ENCODE assay signal across 11 mouse cellular contexts in the genomic region with DNA sequence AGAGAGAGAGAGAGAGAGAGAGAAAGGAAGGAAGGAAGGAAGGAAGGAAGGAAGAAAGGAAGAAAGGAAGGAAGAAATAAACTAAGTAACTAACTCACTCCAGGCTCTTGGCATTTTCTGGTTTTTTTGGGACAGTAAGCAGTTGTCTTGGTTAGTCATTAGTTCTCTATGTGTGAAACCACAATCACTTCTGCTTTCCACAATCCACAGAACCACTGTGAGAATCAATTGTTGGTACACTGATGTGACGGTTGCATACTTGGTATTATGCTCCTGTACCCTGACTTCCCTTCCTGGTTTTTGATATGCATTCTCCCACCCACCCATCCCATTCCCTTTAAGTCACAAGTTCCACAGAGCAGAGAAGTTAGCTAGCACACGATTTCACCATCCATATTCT. TPM values are rescaled to one million over a fixed set of nuclear protein-coding genes. Genes with fewer than 3 reads are reported as not detected.
DNase-seq lines count a peak whose midpoint lies in the region; ATAC-seq and TF ChIP-seq lines count a peak whose summit lies in the region.
"Had no signal": no experiment of that assay in that cellular context is flagged by ENCODE, and none has a peak within 500 bp of the region (broad histone marks: within the 10 kb centered on the region; RNA-seq: fewer than 3 reads in every experiment).

No protein-coding gene starts in this region.

- no peak for TF ChIP-seq POLR2A in myocyte (IDR thresholded peaks at IDR 0.05; ENCODE audit: insufficient read length, low read depth)

- peaks cover 40% of the 10 kb centered on the region for H3K36me3 ChIP-seq in heart, embryonic 13.5 days
- H3K36me3 ChIP-seq in heart, embryonic 11.5 days (ENCODE audit: control insufficient read depth, insufficient read depth, low read length) = peaks cover 24% of the 10 kb centered on the region
- H3K36me3 ChIP-seq in midbrain, embryonic 13.5 days = peaks cover 40% of the 10 kb centered on the region
- peaks cover 18% of the 10 kb centered on the region for H3K36me3 ChIP-seq in midbrain, embryonic 11.5 days (ENCODE audit: control insufficient read depth, insufficient read depth, low read length)
- peaks cover 35% of the 10 kb centered on the region for H3K36me3 ChIP-seq in intestine, embryonic 15.5 days
- H3K36me3 ChIP-seq in myocyte (ENCODE audit: control insufficient read depth, insufficient read depth) = peaks cover 13% of the 10 kb centered on the region

- H3K4me1 ChIP-seq in heart, embryonic 13.5 days = peaks cover 22% of the 10 kb centered on the region
- peaks cover 13% of the 10 kb centered on the region for H3K4me1 ChIP-seq in heart, embryonic 11.5 days (ENCODE audit: control insufficient read depth, insufficient read depth, low read length)
- peaks cover 28% of the 10 kb centered on the region for H3K4me1 ChIP-seq in midbrain, embryonic 13.5 days (replicated peaks)
- peaks cover 16% of the 10 kb centered on the region for H3K4me1 ChIP-seq in midbrain, embryonic 11.5 days (ENCODE audit: control insufficient read depth, insufficient read depth, low read length)
- peaks cover 5% of the 10 kb centered on the region; the same call in 1 of the 2 replicates for H3K4me1 ChIP-seq in intestine, embryonic 15.5 days (replicated peaks)

- peak overlapping the region; percentile 80 for H3K4me2 ChIP-seq in heart, embryonic 13.5 days
- no peak overlapping the region for H3K4me2 ChIP-seq in heart, embryonic 11.5 days
- H3K4me2 ChIP-seq in midbrain, embryonic 13.5 days (replicated peaks) = no peak overlapping the region
- no peak overlapping the region for H3K4me2 ChIP-seq in midbrain, embryonic 11.5 days
- peak overlapping the region; percentile 69; the same call in 1 of the 2 replicates for H3K4me2 ChIP-seq in intestine, embryonic 15.5 days (replicated peaks)
- peak overlapping the region; percentile 77 for H3K4me2 ChIP-seq in myocyte (ENCODE audit: low read depth)

- peaks cover 27% of the 10 kb centered on the region for H3K79me2 ChIP-seq in myocyte (ENCODE audit: control insufficient read depth, insufficient read depth)

- H3K4me3 ChIP-seq in heart, embryonic 13.5 days = no peak overlapping the region
- H3K4me3 ChIP-seq in heart, embryonic 11.5 days (ENCODE audit: low read depth, low read length) = no peak overlapping the region
- H3K4me3 ChIP-seq in midbrain, embryonic 13.5 days (replicated peaks) = peak overlapping the region; percentile 90
- no peak overlapping the region for H3K4me3 ChIP-seq in midbrain, embryonic 11.5 days (ENCODE audit: low read depth, low read length)
- H3K4me3 ChIP-seq in intestine, embryonic 15.5 days (replicated peaks) = no peak overlapping the region
- peak overlapping the region; percentile 81 for H3K4me3 ChIP-seq in myocyte

- H3K9ac ChIP-seq in heart, embryonic 13.5 days = no peak overlapping the region
- no peak overlapping the region for H3K9ac ChIP-seq in heart, embryonic 11.5 days (ENCODE audit: low read depth, low read length)
- H3K9ac ChIP-seq in midbrain, embryonic 13.5 days (replicated peaks) = no peak overlapping the region
- H3K9ac ChIP-seq in midbrain, embryonic 11.5 days (ENCODE audit: low read length) = no peak overlapping the region
- H3K9ac ChIP-seq in intestine, embryonic 15.5 days = no peak overlapping the region

- H3K27ac ChIP-seq in heart, embryonic 13.5 days (replicated peaks) = no peak overlapping the region
- no peak overlapping the region for H3K27ac ChIP-seq in heart, embryonic 11.5 days (ENCODE audit: low read depth, low read length)
- no peak overlapping the region for H3K27ac ChIP-seq in midbrain, embryonic 13.5 days
- no peak overlapping the region for H3K27ac ChIP-seq in midbrain, embryonic 11.5 days (ENCODE audit: low read depth, low read length)
- no peak overlapping the region for H3K27ac ChIP-seq in intestine, embryonic 15.5 days

- no peak overlapping the region for H3ac ChIP-seq in myocyte (ENCODE audit: control insufficient read depth, insufficient read length)

- 71% methylated on average over 2 of the region's 2 CpGs for WGBS in heart, embryonic 13.5 days
- WGBS in heart, embryonic 11.5 days (ENCODE audit: insufficient replicate concordance) = 78% methylated on average over 2 of the region's 2 CpGs
- WGBS in midbrain, embryonic 13.5 days = 79% methylated on average over 2 of the region's 2 CpGs
- WGBS in midbrain, embryonic 11.5 days = 80% methylated on average over 2 of the region's 2 CpGs
- WGBS in intestine, embryonic 15.5 days = 79% methylated on average over 2 of the region's 2 CpGs

- DNase-seq in midbrain, embryonic 11.5 days (ENCODE audit: low spot score, missing footprints) = no peak
- no peak for DNase-seq in gastrocnemius, postnatal 4 days (ENCODE audit: low spot score in 2 of 2)
- no peak for DNase-seq in right cerebral cortex, adult 2 months (ENCODE audit: low spot score in 2 of 2)
- DNase-seq: cerebellum, postnatal 36 days had no signal

- H3K9me3 ChIP-seq in heart, embryonic 13.5 days = no peaks in the 10 kb centered on the region
- no peaks in the 10 kb centered on the region for H3K9me3 ChIP-seq in heart, embryonic 11.5 days (replicated peaks; ENCODE audit: control insufficient read depth, low read length)
- H3K9me3 ChIP-seq in midbrain, embryonic 13.5 days = no peaks in the 10 kb centered on the region
- H3K9me3 ChIP-seq in midbrain, embryonic 11.5 days (ENCODE audit: control insufficient read depth, low read length) = no peaks in the 10 kb centered on the region
- H3K9me3 ChIP-seq in intestine, embryonic 15.5 days = no peaks in the 10 kb centered on the region

- no peak for ATAC-seq in heart, embryonic 13.5 days (ENCODE audit: extremely low read depth, insufficient number of reproducible peaks, low FRiP score, low TSS enrichment)
- no peak for ATAC-seq in heart, embryonic 11.5 days (replicated peaks; ENCODE audit: insufficient number of reproducible peaks, low FRiP score, low TSS enrichment)
- no peak for ATAC-seq in midbrain, embryonic 13.5 days
- ATAC-seq in midbrain, embryonic 11.5 days (ENCODE audit: low FRiP score) = no peak
- ATAC-seq in intestine, embryonic 15.5 days = no peak
- ATAC-seq: CD4-positive, CD25-positive, alpha-beta regulatory T cell, adult 4 months had no signal

- no peaks in the 10 kb centered on the region for H3K27me3 ChIP-seq in heart, embryonic 13.5 days (replicated peaks)
- no peaks in the 10 kb centered on the region for H3K27me3 ChIP-seq in heart, embryonic 11.5 days (ENCODE audit: control insufficient read depth, insufficient read depth, low read length)
- H3K27me3 ChIP-seq in midbrain, embryonic 13.5 days = no peaks in the 10 kb centered on the region
- H3K27me3 ChIP-seq in midbrain, embryonic 11.5 days (ENCODE audit: control insufficient read depth, insufficient read depth, low read length) = no peaks in the 10 kb centered on the region
- H3K27me3 ChIP-seq in intestine, embryonic 15.5 days (replicated peaks) = no peaks in the 10 kb centered on the region
- no peaks in the 10 kb centered on the region for H3K27me3 ChIP-seq in myocyte (ENCODE audit: control insufficient read depth, insufficient read depth, insufficient read length)

RNA-seq across cellular contexts. Expression of a gene that starts 1.8 kb away (rescaled TPM):
- polyA plus RNA-seq in heart, embryonic 13.5 days (2015; fragmentation: Nextera tagmentation; extraction: Ambion mirVana) = 14.3 and 14.4 TPM in 2 replicates
- 12.1 and 15.2 TPM in 2 replicates for polyA plus RNA-seq in heart, embryonic 11.5 days (2014; fragmentation: Nextera tagmentation; extraction: Ambion mirVana)
- 22.8 and 24.7 TPM in 2 replicates for polyA plus RNA-seq in midbrain, embryonic 13.5 days (2015; fragmentation: Nextera tagmentation; extraction: Ambion mirVana)
- polyA plus RNA-seq in midbrain, embryonic 11.5 days (2014; fragmentation: Nextera tagmentation; extraction: Ambion mirVana) = 18.7 and 22.0 TPM in 2 replicates
- polyA plus RNA-seq in intestine, embryonic 15.5 days (2015; fragmentation: Nextera tagmentation; extraction: Ambion mirVana) = 20.8 and 21.6 TPM in 2 replicates
- polyA plus RNA-seq in myocyte (2012; fragmentation: generic; extraction: Trizol) = 19.3 TPM
- total RNA-seq in gastrocnemius, postnatal 4 days (2021) = 10 to 100 TPM; 19.4 to 22.5 TPM

RNA-seq across cellular contexts. Expression of a gene that starts 1.8 kb away (rescaled TPM):
- polyA plus RNA-seq in heart, embryonic 13.5 days (2015; fragmentation: Nextera tagmentation; extraction: Ambion mirVana) = 15.3 and 17.7 TPM in 2 replicates
- polyA plus RNA-seq in heart, embryonic 11.5 days (2014; fragmentation: Nextera tagmentation; extraction: Ambion mirVana) = 18.9 and 19.2 TPM in 2 replicates
- 30.9 and 34.1 TPM in 2 replicates for polyA plus RNA-seq in midbrain, embryonic 13.5 days (2015; fragmentation: Nextera tagmentation; extraction: Ambion mirVana)
- polyA plus RNA-seq in midbrain, embryonic 11.5 days (2014; fragmentation: Nextera tagmentation; extraction: Ambion mirVana) = 28.2 and 31.4 TPM in 2 replicates
- 21.5 and 24.5 TPM in 2 replicates for polyA plus RNA-seq in intestine, embryonic 15.5 days (2015; fragmentation: Nextera tagmentation; extraction: Ambion mirVana)
- polyA plus RNA-seq in myocyte (2012; fragmentation: generic; extraction: Trizol) = 6.9 TPM
- total RNA-seq in gastrocnemius, postnatal 4 days (2021) = 1 to 10 TPM; 7.7 to 9.2 TPM

RNA-seq across cellular contexts. Expression of a gene that starts 15.1 kb away (rescaled TPM):
- polyA plus RNA-seq in heart, embryonic 13.5 days (2015; fragmentation: Nextera tagmentation; extraction: Ambion mirVana) = 0.56 and 0.61 TPM in 2 replicates
- polyA plus RNA-seq in heart, embryonic 11.5 days (2014; fragmentation: Nextera tagmentation; extraction: Ambion mirVana) = 0.54 and 0.74 TPM in 2 replicates
- 0.24 and 0.35 TPM in 2 replicates for polyA plus RNA-seq in midbrain, embryonic 13.5 days (2015; fragmentation: Nextera tagmentation; extraction: Ambion mirVana)
- 0.33 and 0.34 TPM in 2 replicates for polyA plus RNA-seq in midbrain, embryonic 11.5 days (2014; fragmentation: Nextera tagmentation; extraction: Ambion mirVana)
- polyA plus RNA-seq in intestine, embryonic 15.5 days (2015; fragmentation: Nextera tagmentation; extraction: Ambion mirVana) = 2.2 and 3.6 TPM in 2 replicates
- not detected for polyA plus RNA-seq in myocyte (2012; fragmentation: generic; extraction: Trizol)
- 10 to 100 TPM in 1 of 2 experiments, 1 to 10 TPM in 1; 8.1 to 27.6 TPM for total RNA-seq in gastrocnemius, postnatal 4 days (2021)
- total RNA-seq: left cerebral cortex, postnatal 14 days had no signal
- polyA plus RNA-seq: CD4-positive, CD25-positive, alpha-beta regulatory T cell, adult 4 months had no signal

RNA-seq across cellular contexts. Expression of a gene that starts 44.6 kb away (rescaled TPM):
- polyA plus RNA-seq in heart, embryonic 13.5 days (2015; fragmentation: Nextera tagmentation; extraction: Ambion mirVana) = 33.6 and 36.7 TPM in 2 replicates
- 32.2 and 36.0 TPM in 2 replicates for polyA plus RNA-seq in heart, embryonic 11.5 days (2014; fragmentation: Nextera tagmentation; extraction: Ambion mirVana)
- 36.8 and 36.9 TPM in 2 replicates for polyA plus RNA-seq in midbrain, embryonic 13.5 days (2015; fragmentation: Nextera tagmentation; extraction: Ambion mirVana)
- polyA plus RNA-seq in midbrain, embryonic 11.5 days (2014; fragmentation: Nextera tagmentation; extraction: Ambion mirVana) = 38.5 and 44.9 TPM in 2 replicates
- polyA plus RNA-seq in intestine, embryonic 15.5 days (2015; fragmentation: Nextera tagmentation; extraction: Ambion mirVana) = 44.0 and 49.8 TPM in 2 replicates
- 16.7 TPM for polyA plus RNA-seq in myocyte (2012; fragmentation: generic; extraction: Trizol)
- 10 to 100 TPM; 16.3 to 16.8 TPM for total RNA-seq in gastrocnemius, postnatal 4 days (2021)

RNA-seq across cellular contexts. Expression of a gene that starts 50.4 kb away (rescaled TPM):
- 0.06 and 0.25 TPM in 2 replicates for polyA plus RNA-seq in heart, embryonic 13.5 days (2015; fragmentation: Nextera tagmentation; extraction: Ambion mirVana)
- 0.34 and 0.41 TPM in 2 replicates for polyA plus RNA-seq in heart, embryonic 11.5 days (2014; fragmentation: Nextera tagmentation; extraction: Ambion mirVana)
- 0.12 and 0.21 TPM in 2 replicates for polyA plus RNA-seq in midbrain, embryonic 13.5 days (2015; fragmentation: Nextera tagmentation; extraction: Ambion mirVana)
- polyA plus RNA-seq in midbrain, embryonic 11.5 days (2014; fragmentation: Nextera tagmentation; extraction: Ambion mirVana) = 0.20 and 0.36 TPM in 2 replicates
- polyA plus RNA-seq in intestine, embryonic 15.5 days (2015; fragmentation: Nextera tagmentation; extraction: Ambion mirVana) = 0.04 and 0.13 TPM in 2 replicates
- polyA plus RNA-seq in myocyte (2012; fragmentation: generic; extraction: Trizol) = 0.14 TPM
- total RNA-seq in gastrocnemius, postnatal 4 days (2021) = not detected

Comparison
In these comparisons a context has a peak if more than half of its experiments do, and no peak if none do; other contexts are left out.
1. H3K4me2 ChIP-seq: peak in heart, embryonic 13.5 days (single experiment), intestine, embryonic 15.5 days (single experiment) and myocyte (single experiment); none in heart, embryonic 11.5 days (single experiment), midbrain, embryonic 13.5 days (single experiment) and midbrain, embryonic 11.5 days (single experiment).
2. H3K4me3 ChIP-seq: peak in midbrain, embryonic 13.5 days (single experiment) and myocyte (single experiment); none in heart, embryonic 13.5 days (single experiment), heart, embryonic 11.5 days (single experiment), midbrain, embryonic 11.5 days (single experiment) and intestine, embryonic 15.5 days (single experiment).